Mouse (Mus musculus) megakaryocyte, embryonic 14.5 days (primary cell): ENCODE measurements around the gene 4930467E23Rik.
"Not testable (repeated sequence)": the region's sequence is repeated elsewhere in the genome, so short reads cannot be mapped to it uniquely, and the experiment has no call there.

Experiments
- FLI1 ChIP-seq: IDR thresholded peaks from 2 replicates; pipeline ENCODE4 v1.6.1; 2012; ENCODE audit warnings: low read length, inconsistent platforms, mixed read lengths
- GATA1 ChIP-seq: IDR thresholded peaks from 3 replicates; pipeline ENCODE4 v1.6.1; 2012; ENCODE audit warnings: mixed read lengths, low read length, inconsistent platforms, borderline replicate concordance

DNA sequence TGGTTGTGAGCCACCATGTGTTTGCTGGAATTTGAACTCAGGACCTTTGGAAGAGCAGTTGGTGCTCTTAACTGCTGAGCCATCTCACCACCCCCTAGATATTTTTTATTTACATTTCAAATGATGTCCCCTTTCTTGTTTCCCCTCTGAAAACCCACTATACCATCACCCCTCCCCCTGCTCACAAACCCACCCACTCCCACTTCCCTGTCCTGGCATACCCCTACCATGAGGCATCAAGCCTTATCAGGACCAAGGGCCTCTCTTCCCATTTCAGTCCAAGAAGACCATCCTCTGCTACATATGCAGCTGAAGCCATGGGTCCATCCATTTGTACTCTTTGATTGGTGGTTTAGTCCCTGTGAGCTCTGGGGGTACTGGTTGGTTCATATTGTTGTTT is 36.2 kb downstream of the 4930467E23Rik start:
- TF ChIP-seq GATA1, FLI1: not testable (repeated sequence)
